Mouse (Mus musculus) thymus, adult 2 months (tissue): ENCODE measurements at regions not wholly inside any gene's neighbourhood (a gene's known extent, or its start where the extent isn't known, plus 50 kb on each side); places are given as distances from the start of the nearest gene placed in this dataset.

Experiments used
- CTCF ChIP-seq: fragments of 200-500 bp; IDR thresholded peaks from 2 replicates; pipeline ENCODE4 v1.5.1; 2012; ENCODE audit warnings: mild to moderate bottlenecking, control low read depth, low read length, moderate library complexity, borderline replicate concordance; ENCODE audit not compliant: control insufficient read depth, poor library complexity, insufficient read depth; ENCODE audit errors: extremely low read depth
- POLR2A ChIP-seq: fragments of 200-500 bp; IDR thresholded peaks from 2 replicates; pipeline ENCODE4 v1.6.1; 2012; ENCODE audit warnings: mild to moderate bottlenecking, low read length, control low read depth, moderate library complexity; ENCODE audit not compliant: control insufficient read depth, poor library complexity, insufficient read depth; ENCODE audit errors: extremely low read depth

DNA sequence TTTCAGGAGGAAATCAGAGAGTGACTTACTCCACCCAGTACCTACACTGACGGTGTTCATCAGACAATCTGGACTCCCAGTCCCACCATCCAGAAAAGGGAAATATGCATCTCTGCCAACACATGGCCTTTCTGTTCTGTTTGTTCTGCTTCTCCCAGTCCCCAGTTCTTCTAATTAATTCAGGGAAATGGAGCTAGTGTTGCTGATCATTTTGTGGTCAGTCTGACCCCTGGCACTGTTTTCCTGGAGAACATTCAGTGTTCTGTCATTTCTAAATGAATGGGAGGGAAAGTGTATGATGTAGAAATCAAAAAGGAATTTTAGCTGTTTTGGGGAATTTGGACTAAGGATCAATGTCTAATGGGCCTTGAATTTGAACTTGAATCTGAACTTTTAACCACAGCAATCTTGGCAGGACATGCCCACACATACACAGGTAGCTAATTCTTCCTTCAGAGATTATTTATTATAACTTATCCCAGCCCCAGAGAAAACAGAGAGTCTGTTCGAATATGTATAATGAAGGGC is 165.0 kb downstream of the Rnd3 start:
- TF ChIP-seq CTCF (no peak), POLR2A (no peak)
